Mouse (Mus musculus) small intestine, adult 2 months (tissue): ENCODE measurements at regions not wholly inside any gene's neighbourhood (a gene's known extent, or its start where the extent isn't known, plus 50 kb on each side); places are given as distances from the start of the nearest gene placed in this dataset.

Experiments used
- CTCF ChIP-seq: fragments of 200-500 bp; IDR thresholded peaks from 2 replicates; pipeline ENCODE4 v1.5.1; 2012; ENCODE audit warnings: low read depth, mild to moderate bottlenecking, control low read depth, inconsistent platforms, low read length, moderate library complexity, mixed read lengths; ENCODE audit not compliant: insufficient replicate concordance, insufficient read length; ENCODE audit errors: extremely low read depth
- POLR2A ChIP-seq: fragments of 200-500 bp; IDR thresholded peaks from 2 replicates; pipeline ENCODE4 v1.6.1; 2012; ENCODE audit warnings: low read depth, mild to moderate bottlenecking, control low read depth, inconsistent platforms, low read length, moderate library complexity

GRCm38 (mm10) chr2:92768088-92768487, 146.8 kb upstream of the Syt13 start:
- no peak for TF ChIP-seq POLR2A
- no peak for TF ChIP-seq CTCF
